In genomic region chr12:110889036-110890020, GRCm38 (mm10) we compare ENCODE assay signal across 8 mouse cellular contexts. TPM values are rescaled to one million over a fixed set of nuclear protein-coding genes. Genes with fewer than 3 reads are reported as not detected.
A peak's percentile ranks its signal among the peaks of the same experiment; 100 is the strongest.
DNase-seq lines count a peak whose midpoint lies in the region; ATAC-seq lines count a peak whose summit lies in the region.

TSS of gene Cinp (minus strand) at chr12:110889145.
TSS of gene Tecpr2 (plus strand) at chr12:110889264.

- no peaks in the 10 kb centered on the region for H3K27me3 ChIP-seq in hindbrain, embryonic 14.5 days (ENCODE audit: control insufficient read depth, insufficient read depth, low read length)

- no peaks in the 10 kb centered on the region for H3K9me3 ChIP-seq in hindbrain, embryonic 14.5 days (ENCODE audit: control insufficient read depth, low read length)

- H3K36me3 ChIP-seq in hindbrain, embryonic 14.5 days (replicated peaks; ENCODE audit: control insufficient read depth, insufficient read depth), result no peaks in the 10 kb centered on the region

- ATAC-seq in hindbrain, embryonic 14.5 days (ENCODE audit: low FRiP score), result peak; percentile 99

- under 1% methylated on average over 71 of the region's 74 CpGs for WGBS in hindbrain, embryonic 14.5 days

- peak within 1 kb of the TSS; percentile 79 for H3K4me3 ChIP-seq in hindbrain, embryonic 14.5 days (replicated peaks; ENCODE audit: low read length)

- peaks cover 18% of the 10 kb centered on the region for H3K4me1 ChIP-seq in hindbrain, embryonic 14.5 days (replicated peaks; ENCODE audit: control insufficient read depth, insufficient read depth, low read length)

- peak within 1 kb of the TSS; percentile 96 for H3K4me2 ChIP-seq in hindbrain, embryonic 14.5 days (replicated peaks)

- H3K27ac ChIP-seq in hindbrain, embryonic 14.5 days, result peak within 1 kb of the TSS; percentile 93

- peak; percentile 99 for DNase-seq in R1 (ENCODE audit: low read depth, low spot score)
- peak; percentile 96 to 98 for DNase-seq in cerebellum, postnatal 25 days
- peak; percentile 91 to 95 for DNase-seq in frontal cortex, postnatal 25 days (ENCODE audit: low spot score in 2 of 2)
- DNase-seq in hindbrain, embryonic 14.5 days (ENCODE audit: low spot score), result peak; percentile 99
- DNase-seq in layer of hippocampus, postnatal 36 days, result peak; percentile 97
- peak; percentile 99 for DNase-seq in lung, postnatal 36 days
- DNase-seq in retina, postnatal 1 day, result peak; percentile 99
- DNase-seq in urinary bladder, adult 18-20 months (ENCODE audit: low spot score in 2 of 2), result peak; percentile 86 to 95

- peak within 1 kb of the TSS; percentile 85 for H3K9ac ChIP-seq in hindbrain, embryonic 14.5 days

RNA-seq across cellular contexts. Expression of gene Cinp, which starts in this region (rescaled TPM):
- polyA plus RNA-seq in hindbrain, embryonic 14.5 days (2014; fragmentation: Nextera tagmentation; extraction: Ambion mirVana), result 86.2 and 88.0 TPM in 2 replicates
- 10 to 100 TPM; 58.5 to 68.2 TPM for total RNA-seq in layer of hippocampus, postnatal 36 days (2021)

RNA-seq across cellular contexts. Expression of gene Tecpr2, which starts in this region (rescaled TPM):
- polyA plus RNA-seq in hindbrain, embryonic 14.5 days (2014; fragmentation: Nextera tagmentation; extraction: Ambion mirVana), result 6.6 and 7.0 TPM in 2 replicates
- total RNA-seq in layer of hippocampus, postnatal 36 days (2021), result 10 to 100 TPM; 41.6 to 43.2 TPM

Comparison
In these comparisons a context has a peak if more than half of its experiments do, and no peak if none do; other contexts are left out.
1. Peak in every context shown above with its lines: DNase-seq, ATAC-seq, H3K4me3 ChIP-seq and H3K27ac ChIP-seq.